ENCODE assay signal across 13 mouse cellular contexts in the genomic region with DNA sequence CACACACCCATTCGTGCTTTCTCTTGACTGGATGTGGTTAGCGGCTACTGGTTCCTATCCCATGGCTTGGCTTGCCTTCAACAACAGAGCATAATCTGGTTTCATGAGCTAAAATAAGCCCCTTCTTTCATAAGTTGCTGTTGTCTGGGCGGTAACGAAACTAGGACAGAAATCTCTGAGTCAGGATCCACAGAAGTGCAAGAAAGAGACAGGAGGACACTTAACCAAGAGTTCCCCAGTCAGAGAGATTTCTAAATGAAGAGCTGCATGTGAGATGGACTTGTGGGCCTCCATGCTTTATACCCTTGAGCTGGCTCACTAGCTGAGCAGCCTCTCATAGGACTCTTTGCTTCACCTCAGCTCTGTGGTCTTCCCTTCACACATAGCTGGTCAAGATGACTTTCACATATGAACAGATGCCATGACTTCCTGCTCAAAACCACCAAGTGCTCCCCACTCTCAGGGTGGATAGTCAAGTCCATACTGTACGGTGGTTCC. TPM values are rescaled to one million over a fixed set of nuclear protein-coding genes. Genes with fewer than 3 reads are reported as not detected.
A peak's percentile ranks its signal among the peaks of the same experiment; 100 is the strongest.
DNase-seq lines count a peak whose midpoint lies in the region; ATAC-seq and TF ChIP-seq lines count a peak whose summit lies in the region.
"Had no signal": no experiment of that assay in that cellular context is flagged by ENCODE, and none has a peak within 500 bp of the region (broad histone marks: within the 10 kb centered on the region; RNA-seq: fewer than 3 reads in every experiment).

No protein-coding gene starts in this region.

- H3K4me1 ChIP-seq in kidney, postnatal 0 days (replicated peaks; ENCODE audit: insufficient read depth, low read length) = no peaks in the 10 kb centered on the region
- H3K4me1 ChIP-seq in kidney, embryonic 14.5 days (ENCODE audit: control insufficient read depth, insufficient read depth, low read length) = no peaks in the 10 kb centered on the region
- H3K4me1 ChIP-seq: forebrain, embryonic 15.5 days had no signal

- H3K4me3 ChIP-seq in kidney, postnatal 0 days (replicated peaks; ENCODE audit: low read depth, low read length) = no peak overlapping the region
- no peak overlapping the region for H3K4me3 ChIP-seq in kidney, embryonic 14.5 days (ENCODE audit: low read length)
- H3K4me3 ChIP-seq: forebrain, embryonic 15.5 days; heart, embryonic 10.5 days; liver, embryonic 13.5 days had no signal

- 87% methylated on average over 5 of the region's 5 CpGs for WGBS in kidney, postnatal 0 days
- 89% methylated on average over 5 of the region's 5 CpGs for WGBS in kidney, embryonic 14.5 days

- H3K36me3 ChIP-seq in kidney, postnatal 0 days (ENCODE audit: insufficient read depth, low read length) = no peaks in the 10 kb centered on the region
- no peaks in the 10 kb centered on the region for H3K36me3 ChIP-seq in kidney, embryonic 14.5 days (ENCODE audit: control insufficient read depth, insufficient read depth, low read length)
- H3K36me3 ChIP-seq: forebrain, embryonic 15.5 days; heart, embryonic 10.5 days; liver, embryonic 13.5 days had no signal

- no peak overlapping the region for H3K27ac ChIP-seq in kidney, postnatal 0 days
- no peak overlapping the region for H3K27ac ChIP-seq in kidney, embryonic 14.5 days (ENCODE audit: low read depth, low read length)
- H3K27ac ChIP-seq: forebrain, embryonic 15.5 days; heart, embryonic 10.5 days; hindbrain, postnatal 0 days; liver, embryonic 13.5 days had no signal

- no peak overlapping the region for H3K9ac ChIP-seq in kidney, postnatal 0 days (ENCODE audit: low read depth, low read length)
- H3K9ac ChIP-seq in kidney, embryonic 14.5 days (ENCODE audit: low read depth, low read length) = no peak overlapping the region
- H3K9ac ChIP-seq: forebrain, embryonic 15.5 days; liver, embryonic 13.5 days had no signal

- no peaks in the 10 kb centered on the region for H3K27me3 ChIP-seq in kidney, postnatal 0 days (ENCODE audit: insufficient read depth, low read length)
- no peaks in the 10 kb centered on the region for H3K27me3 ChIP-seq in kidney, embryonic 14.5 days (ENCODE audit: control insufficient read depth, insufficient read depth, low read length)
- H3K27me3 ChIP-seq: forebrain, embryonic 15.5 days; liver, embryonic 13.5 days had no signal

- TF ChIP-seq CTCF in kidney, postnatal 0 days (IDR thresholded peaks at IDR 0.05; ENCODE audit: low read depth) = no peak

- H3K9me3 ChIP-seq in kidney, postnatal 0 days (replicated peaks; ENCODE audit: low read length) = no peaks in the 10 kb centered on the region
- H3K9me3 ChIP-seq in kidney, embryonic 14.5 days (ENCODE audit: control insufficient read depth, low read length) = no peaks in the 10 kb centered on the region
- H3K9me3 ChIP-seq: forebrain, embryonic 15.5 days; heart, embryonic 10.5 days; liver, embryonic 13.5 days had no signal

- ATAC-seq in kidney, postnatal 0 days (replicated peaks; ENCODE audit: low FRiP score, low read depth) = no peak
- no peak for ATAC-seq in kidney, embryonic 14.5 days (ENCODE audit: low FRiP score, low TSS enrichment)
- ATAC-seq in activated CD4-positive, CD25-positive, alpha-beta regulatory T cell, adult 4 months = peak; percentile 18
- ATAC-seq in megakaryocyte progenitor cell, adult 5-6 weeks (replicated peaks; ENCODE audit: poor library complexity) = peak; percentile 53
- ATAC-seq: forebrain, embryonic 15.5 days; hindbrain, postnatal 0 days had no signal

- no peak overlapping the region for H3K4me2 ChIP-seq in kidney, postnatal 0 days (ENCODE audit: low read length)
- H3K4me2 ChIP-seq in kidney, embryonic 14.5 days (replicated peaks; ENCODE audit: low read depth, low read length) = no peak overlapping the region
- H3K4me2 ChIP-seq: forebrain, embryonic 15.5 days; liver, embryonic 13.5 days; midbrain, embryonic 11.5 days had no signal

- DNase-seq in kidney, postnatal 0 days (ENCODE audit: low spot score) = peak; percentile 1
- peak; percentile 24 to 35 for DNase-seq in B cell, adult 2 months
- no peak for DNase-seq in layer of hippocampus, adult 8-10 months (ENCODE audit: low spot score in 2 of 2)
- DNase-seq in ovary, adult 18-20 months (ENCODE audit: low spot score) = no peak
- DNase-seq: cerebellum, adult 11-12 months; liver, embryonic 13.5 days had no signal

RNA-seq across cellular contexts. Expression of a gene that starts 12.7 kb away (rescaled TPM):
- 1.5 and 1.7 TPM in 2 replicates for polyA plus RNA-seq in kidney, postnatal 0 days (2015; fragmentation: Nextera tagmentation; extraction: Ambion mirVana)
- polyA plus RNA-seq in kidney, embryonic 14.5 days (2014; fragmentation: Nextera tagmentation; extraction: Ambion mirVana) = 1.6 and 1.9 TPM in 2 replicates
- 100 to 1,000 TPM; 461 to 468 TPM for polyA plus RNA-seq in activated CD4-positive, CD25-positive, alpha-beta regulatory T cell, adult 4 months (2017; shearing (Covaris generic))
- total RNA-seq in megakaryocyte progenitor cell, adult 5-6 weeks (2015) = 67.6 and 73.6 TPM in 2 replicates
- 26.1 and 29.5 TPM in 2 replicates for total RNA-seq in megakaryocyte progenitor cell, adult 5-6 weeks (2017)
- 1 to 10 TPM; 3.0 to 9.8 (median 6.4) TPM for total RNA-seq in layer of hippocampus, adult 8-10 months (2022)

RNA-seq across cellular contexts. Expression of a gene that starts 41.1 kb away (rescaled TPM):
- polyA plus RNA-seq in kidney, postnatal 0 days (2015; fragmentation: Nextera tagmentation; extraction: Ambion mirVana) = 2.0 and 2.7 TPM in 2 replicates
- 0.24 and 0.74 TPM in 2 replicates for polyA plus RNA-seq in kidney, embryonic 14.5 days (2014; fragmentation: Nextera tagmentation; extraction: Ambion mirVana)
- not detected for polyA plus RNA-seq in activated CD4-positive, CD25-positive, alpha-beta regulatory T cell, adult 4 months (2017; shearing (Covaris generic))
- not detected in 2 replicates for total RNA-seq in megakaryocyte progenitor cell, adult 5-6 weeks (2015)
- total RNA-seq in megakaryocyte progenitor cell, adult 5-6 weeks (2017) = not detected in 2 replicates
- 10 to 100 TPM; 17.4 to 21.0 (median 18.9) TPM for total RNA-seq in layer of hippocampus, adult 8-10 months (2022)

Comparison
In these comparisons a context has a peak if more than half of its experiments do, and no peak if none do; other contexts are left out.
1. ATAC-seq: peak in activated CD4-positive, CD25-positive, alpha-beta regulatory T cell, adult 4 months (single experiment) and megakaryocyte progenitor cell, adult 5-6 weeks (single experiment); none in kidney, postnatal 0 days (single experiment) and kidney, embryonic 14.5 days (single experiment).
2. DNase-seq: peak in kidney, postnatal 0 days (single experiment) and B cell, adult 2 months (2 of 2); none in layer of hippocampus, adult 8-10 months (0 of 2) and ovary, adult 18-20 months (single experiment).
3. RNA of a gene that starts 12.7 kb away (polyA plus RNA-seq): 461 to 468 TPM in activated CD4-positive, CD25-positive, alpha-beta regulatory T cell, adult 4 months; 1.6 to 1.9 TPM in kidney, embryonic 14.5 days and 1.5 to 1.7 TPM in kidney, postnatal 0 days; every median in the first group is over 100 times any median in the second.